Mouse (Mus musculus): ENCODE data around the gene Ankrd9.

Gene Ankrd9

DNA sequence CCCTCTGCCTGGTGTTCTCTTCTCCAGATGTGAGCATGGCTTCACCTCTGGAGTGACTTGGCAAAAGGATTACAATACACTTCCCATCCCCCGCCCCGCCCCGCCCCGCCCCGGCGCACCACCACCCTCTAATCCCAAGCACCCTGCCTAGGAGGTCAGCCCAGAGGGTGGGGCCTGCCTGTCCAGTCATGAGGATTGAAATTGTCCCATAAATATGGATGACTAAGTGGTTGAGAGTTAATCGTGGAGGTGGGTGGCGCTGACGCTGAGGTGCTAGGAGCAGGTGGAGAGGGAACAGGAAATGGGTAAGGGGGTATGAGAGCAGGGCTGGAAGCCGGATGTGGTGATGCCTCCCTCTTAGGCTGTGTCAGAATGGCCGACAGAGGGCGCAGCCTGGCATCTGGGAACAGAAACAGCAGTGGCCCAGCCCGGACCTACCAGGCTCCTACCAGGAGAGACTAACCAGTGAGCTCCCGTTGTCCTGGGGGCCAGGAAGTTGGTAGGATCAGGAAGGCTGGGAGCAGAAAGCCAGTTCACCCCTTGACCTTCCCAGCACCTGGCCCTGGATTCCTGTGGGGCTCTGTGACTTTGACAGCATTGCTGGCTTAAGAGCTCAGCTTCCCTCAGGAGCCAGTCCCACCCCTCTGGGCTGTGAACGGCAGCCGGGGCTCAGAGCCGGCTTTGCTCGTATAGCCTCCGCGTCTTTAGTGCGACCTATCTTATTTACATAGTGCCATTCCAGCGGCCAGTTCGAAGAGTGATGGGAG, 12.7 kb upstream of the Ankrd9 start:
- peak; percentile 83 to 91 for DNase-seq (ENCODE audit: inconsistent age in 2 of 2, low spot score in 1 of 2)

DNA sequence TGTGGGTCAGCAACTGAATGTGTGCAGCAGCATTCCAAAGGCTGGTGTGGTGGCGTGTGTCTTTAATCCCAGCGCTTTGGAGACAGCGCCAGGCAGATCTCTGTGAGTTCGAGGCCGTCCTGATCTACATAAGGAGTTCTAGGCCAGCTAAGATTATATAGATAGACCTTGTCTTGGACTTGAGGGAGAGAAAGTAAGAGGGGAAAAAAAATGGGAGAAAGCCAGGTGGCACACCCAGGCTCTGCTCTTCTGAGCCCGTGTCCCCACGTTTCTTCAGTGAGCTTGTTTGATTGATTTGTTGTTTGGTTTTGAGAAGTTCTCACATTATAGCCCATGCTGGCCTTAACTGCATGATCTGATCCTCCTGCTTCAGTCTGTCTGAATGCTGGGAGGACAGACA, 11.7 kb upstream of the Ankrd9 start:
- no peak for DNase-seq (ENCODE audit: inconsistent age in 2 of 2, low spot score in 1 of 2)

DNA sequence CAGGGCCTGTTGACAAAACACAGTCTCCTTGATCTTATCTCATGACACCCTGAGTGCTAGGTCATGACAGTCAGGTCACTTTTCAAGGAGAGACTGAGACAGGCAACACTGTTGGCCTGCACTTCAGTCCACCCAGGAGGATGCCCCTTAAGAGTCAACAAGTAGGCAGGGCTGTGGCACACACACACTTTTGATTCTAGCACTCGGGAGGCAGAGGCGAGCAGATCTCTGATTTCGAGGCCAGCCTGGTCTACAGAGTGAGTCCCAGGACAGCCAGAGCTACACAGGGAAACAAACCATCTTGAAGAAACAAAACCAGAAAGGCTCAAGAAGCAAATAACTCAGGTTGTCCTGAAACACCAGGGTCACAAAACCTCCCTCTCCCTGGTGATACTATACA, 10.6 kb upstream of the Ankrd9 start:
- DNase-seq (ENCODE audit: inconsistent age in 2 of 2, low spot score in 1 of 2): no peak

DNA sequence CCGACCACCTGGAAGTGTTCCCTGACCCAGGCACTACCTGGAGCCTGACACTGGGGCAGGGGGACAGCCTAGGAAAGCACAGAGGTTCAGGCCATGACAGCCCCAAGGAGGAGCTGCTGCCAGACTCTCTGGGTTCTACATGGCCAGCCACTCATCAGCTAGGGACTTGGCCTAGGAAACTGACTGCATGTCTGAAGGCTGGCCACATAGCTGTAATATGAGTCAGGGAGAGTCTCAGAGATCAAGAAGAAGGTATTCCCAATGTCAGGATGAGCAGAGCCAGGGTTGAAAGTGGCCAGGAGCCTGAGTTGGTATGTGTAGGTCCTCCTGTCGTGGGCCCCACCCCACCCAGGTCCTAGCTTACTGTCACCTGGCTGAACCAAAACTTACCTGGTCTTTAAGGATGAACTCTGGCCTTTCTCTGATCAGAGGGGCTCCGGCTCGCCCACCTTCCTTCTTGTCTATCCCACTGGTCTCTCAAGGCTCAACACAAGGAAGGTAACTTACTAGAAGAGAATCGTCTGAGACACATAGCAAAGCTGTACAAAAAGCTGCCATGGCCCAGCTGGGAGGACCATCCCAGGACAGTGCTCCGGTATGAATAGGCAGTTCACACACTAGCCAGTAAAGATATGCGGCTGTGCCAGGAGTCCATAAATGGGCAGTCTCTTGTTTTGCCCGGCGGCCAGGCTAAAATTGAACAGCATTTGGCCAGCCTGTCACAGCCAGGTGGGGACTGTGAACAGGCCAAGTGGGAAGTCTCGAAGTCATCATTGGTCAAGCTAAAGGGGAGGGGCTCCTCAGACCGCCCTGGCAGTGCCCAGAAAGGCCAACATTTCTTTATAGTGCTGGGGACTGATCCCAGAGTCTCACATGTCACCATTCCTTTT, 7.9 kb upstream of the Ankrd9 start:
- DNase-seq (ENCODE audit: inconsistent age in 2 of 2, low spot score in 1 of 2): no peak

DNA sequence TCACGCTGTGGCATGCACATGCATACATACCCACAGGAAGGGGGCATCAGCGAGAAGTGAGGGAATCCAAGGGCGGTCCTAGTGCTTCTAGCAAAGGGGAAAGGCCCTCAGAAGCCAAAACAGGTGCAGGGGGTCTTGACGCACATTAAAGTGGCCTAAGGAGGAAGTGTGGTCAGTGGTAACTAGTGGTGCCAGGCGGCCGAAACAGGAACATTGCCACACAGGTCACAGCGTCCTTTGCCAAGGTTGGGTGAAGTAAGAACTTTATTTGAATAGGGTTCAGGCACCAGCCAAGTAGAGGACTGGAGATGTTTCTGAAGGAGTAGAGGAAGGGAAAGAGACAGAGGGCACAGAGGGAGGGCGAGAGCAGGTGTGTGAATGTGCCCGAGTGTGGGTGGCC, 6.3 kb upstream of the Ankrd9 start:
- DNase-seq (ENCODE audit: inconsistent age in 2 of 2, low spot score in 1 of 2): peak in 1 of 2 experiments; percentile 66

DNA sequence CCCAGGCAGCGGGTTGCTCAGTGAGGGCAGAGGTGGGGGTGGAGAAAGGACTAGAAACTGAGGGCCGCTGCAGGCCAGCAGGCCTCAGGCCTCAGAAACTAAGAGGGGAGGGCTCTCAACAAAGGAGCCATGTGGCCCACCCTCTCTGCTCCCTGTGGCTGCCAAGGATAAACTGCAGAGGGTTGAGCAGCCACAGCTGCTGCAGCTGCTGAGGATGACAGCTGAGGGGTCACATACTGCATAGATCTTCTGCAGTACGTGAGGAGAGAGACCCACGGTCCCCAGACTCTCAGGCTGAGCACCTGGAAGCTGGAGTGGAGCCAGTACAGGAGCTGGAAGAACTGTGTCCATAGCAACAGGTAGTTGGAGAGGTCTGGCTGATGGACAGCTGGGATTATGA, 5.8 kb upstream of the Ankrd9 start:
- no peak for DNase-seq (ENCODE audit: inconsistent age in 2 of 2, low spot score in 1 of 2)

DNA sequence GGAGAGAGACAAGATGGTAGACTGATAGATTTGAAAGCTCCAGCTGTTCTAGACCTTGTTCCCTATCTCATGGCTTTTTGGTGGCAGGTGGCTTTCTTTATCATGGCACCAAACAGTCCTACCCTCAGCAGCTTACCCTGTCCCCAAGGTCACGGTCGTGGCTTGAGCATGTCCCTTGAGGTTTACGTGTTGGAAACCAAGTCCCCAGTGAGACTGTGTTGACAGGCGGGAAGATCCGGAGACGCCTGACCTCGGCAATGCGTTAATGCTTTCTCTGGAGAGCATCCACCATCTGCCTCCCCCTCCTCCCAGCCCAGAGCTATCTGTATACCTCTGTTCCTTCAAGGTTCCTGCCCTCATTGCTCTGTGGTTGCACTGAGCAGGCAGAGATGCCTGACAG, 4.9 kb upstream of the Ankrd9 start:
- no peak for DNase-seq (ENCODE audit: inconsistent age in 2 of 2, low spot score in 1 of 2)

DNA sequence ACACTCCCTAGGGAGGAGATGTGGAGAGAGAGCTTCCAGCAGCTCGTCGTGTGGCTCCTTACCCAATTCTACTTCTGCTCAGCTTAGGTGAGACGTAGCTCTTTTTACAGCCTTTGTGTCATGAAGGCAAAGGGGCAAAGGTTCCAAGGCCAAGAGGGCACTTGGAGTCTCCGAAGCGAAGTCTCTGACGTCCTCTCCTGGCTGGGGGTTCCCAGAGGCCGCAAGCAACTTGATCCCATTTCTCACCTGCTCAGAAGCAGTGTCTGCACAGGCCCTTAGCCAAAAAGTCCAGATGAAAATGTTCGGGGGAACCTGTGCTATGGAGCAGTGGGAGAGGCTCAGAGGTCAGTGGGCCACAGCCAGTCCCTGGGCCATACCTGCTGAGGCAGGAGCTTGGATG, 4.2 kb upstream of the Ankrd9 start:
- DNase-seq (ENCODE audit: inconsistent age in 2 of 2, low spot score in 1 of 2): no peak

DNA sequence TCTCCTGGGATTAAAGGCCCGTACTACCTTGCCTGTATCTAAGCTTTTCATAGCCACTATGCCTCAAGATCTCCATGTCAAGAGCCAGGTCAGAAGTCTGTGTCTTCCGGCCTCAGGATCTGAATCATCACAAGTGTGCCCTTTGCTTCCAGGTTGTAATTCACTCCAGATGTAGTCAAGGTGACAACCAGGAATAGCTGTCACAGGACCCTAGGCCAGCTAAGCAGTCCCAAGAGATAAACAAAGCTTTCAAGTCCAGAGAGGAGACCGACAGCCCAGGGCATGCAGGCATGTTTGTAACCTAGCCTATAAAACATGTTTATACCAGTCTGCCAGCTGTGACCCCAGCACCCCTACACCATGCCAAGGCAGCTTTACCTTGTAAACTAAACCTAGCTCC, 2.9 kb upstream of the Ankrd9 start:
- DNase-seq (ENCODE audit: inconsistent age in 2 of 2, low spot score in 1 of 2): peak in 1 of 2 experiments; percentile 63

DNA sequence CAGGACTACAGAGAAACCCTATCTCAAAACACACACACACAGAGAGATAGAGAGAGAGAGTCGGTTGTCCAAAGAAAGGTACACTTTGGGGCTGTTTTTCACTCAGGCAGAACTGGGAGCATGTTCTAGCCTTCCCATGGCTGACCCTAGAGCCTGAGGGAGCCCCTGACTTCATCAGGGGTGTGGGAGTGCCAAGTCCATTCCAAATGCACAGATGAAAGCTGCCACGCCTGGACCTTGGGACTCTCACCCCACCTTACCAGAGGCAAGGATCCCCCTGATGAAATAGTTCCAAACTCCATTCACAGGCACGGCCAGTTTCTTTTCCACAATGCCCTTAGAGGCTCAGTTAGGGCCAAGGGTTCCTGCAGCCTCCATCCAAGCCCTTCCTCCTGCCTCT, 968 bp upstream of the Ankrd9 start:
- DNase-seq (ENCODE audit: inconsistent age in 2 of 2, low spot score in 1 of 2): no peak

DNA sequence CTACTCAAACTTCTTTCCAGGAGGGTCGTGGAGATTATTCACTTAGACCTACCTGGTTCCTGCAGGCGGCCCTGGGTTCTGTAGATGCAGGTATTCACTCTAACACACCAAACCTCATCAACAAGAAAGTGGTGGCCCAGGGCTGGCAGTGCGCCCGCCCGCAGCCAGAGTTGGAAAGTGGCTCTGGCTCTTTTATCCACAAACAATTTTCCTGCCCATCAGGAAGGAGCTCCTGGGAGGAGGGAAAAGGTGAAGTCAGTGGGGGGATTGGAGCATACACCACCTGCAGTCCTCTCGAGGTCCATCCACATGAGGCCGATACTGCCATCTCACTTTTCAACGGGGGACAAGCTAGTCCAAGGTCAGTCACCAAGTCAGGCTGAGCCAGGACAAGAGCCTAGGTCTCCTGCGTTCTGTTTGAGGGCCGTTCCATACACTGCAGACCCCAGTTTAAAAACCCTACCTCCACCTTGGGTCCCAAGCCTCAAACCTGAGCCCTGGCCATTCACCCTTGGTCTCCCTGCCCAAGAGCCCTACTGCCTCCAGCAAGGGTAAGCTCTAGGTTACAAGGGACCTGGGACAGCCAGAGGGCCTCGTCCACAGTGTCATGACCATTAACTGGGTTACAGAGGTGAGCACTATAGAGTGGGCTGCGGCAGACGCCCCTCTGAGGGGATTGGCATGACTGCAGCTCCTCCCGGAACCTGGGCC, 789 bp downstream of the Ankrd9 start:
- DNase-seq (ENCODE audit: inconsistent age in 2 of 2, low spot score in 1 of 2): peak in 1 of 2 experiments; percentile 37

DNA sequence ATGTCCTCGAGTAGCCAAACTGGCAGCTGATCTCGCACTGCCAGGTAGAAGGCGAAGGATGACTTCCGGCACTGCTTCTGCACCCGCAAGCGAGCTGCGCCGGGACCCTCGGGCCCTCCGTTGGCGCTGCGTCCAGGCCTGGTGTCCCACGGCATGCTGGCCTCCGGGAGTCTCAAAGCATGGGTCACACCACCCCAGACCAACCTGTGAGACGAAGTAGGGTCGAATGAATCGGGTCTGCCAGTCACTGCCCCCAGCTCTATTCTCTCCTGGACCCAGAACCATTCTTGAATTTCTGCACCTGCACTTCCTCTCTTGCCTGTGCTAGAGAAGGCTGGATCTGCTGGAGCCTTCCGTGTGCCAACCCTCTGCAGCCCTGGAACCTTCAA, 1.5 kb downstream of the Ankrd9 start:
- DNase-seq (ENCODE audit: inconsistent age in 2 of 2, low spot score in 1 of 2): peak in 1 of 2 experiments; percentile 29

DNA sequence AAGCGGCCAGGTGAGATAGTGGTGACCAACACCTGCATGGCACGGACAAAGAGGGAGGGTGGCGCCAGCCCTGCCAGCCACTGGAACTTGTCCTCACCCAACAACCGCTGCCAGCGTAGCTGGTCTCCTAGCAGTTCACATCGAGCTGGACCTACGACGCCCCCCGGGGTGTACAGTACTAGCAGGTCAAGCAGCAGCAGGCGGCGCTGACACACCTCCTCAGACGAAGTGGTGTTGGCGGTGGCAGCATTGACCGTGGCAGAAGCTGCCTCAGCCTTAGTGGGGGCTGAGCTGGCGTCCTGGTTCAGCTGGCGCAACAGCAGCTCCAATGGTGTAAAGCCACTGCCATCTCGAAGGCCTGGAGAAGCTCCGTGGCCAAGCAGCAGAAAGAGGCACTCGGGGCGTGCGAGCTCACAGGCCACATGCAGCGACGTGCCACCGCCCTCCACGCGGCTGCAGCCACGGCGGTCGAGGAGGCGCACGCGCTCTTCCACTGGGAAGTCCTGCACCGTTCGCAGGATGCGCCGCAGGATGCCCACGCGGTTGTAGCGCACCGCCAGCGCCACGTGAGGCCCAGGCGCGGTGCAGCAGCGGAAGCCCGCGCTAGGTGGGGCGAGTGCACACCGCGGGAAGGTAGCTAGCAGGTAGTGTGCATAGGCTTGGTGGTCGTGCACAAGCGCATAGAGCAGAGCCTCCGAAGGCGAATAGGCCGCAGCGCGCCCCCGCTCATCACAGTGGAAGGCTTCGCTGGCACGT, 2.1 kb downstream of the Ankrd9 start:
- DNase-seq (ENCODE audit: inconsistent age in 2 of 2, low spot score in 1 of 2): peak in 1 of 2 experiments; percentile 30

DNA sequence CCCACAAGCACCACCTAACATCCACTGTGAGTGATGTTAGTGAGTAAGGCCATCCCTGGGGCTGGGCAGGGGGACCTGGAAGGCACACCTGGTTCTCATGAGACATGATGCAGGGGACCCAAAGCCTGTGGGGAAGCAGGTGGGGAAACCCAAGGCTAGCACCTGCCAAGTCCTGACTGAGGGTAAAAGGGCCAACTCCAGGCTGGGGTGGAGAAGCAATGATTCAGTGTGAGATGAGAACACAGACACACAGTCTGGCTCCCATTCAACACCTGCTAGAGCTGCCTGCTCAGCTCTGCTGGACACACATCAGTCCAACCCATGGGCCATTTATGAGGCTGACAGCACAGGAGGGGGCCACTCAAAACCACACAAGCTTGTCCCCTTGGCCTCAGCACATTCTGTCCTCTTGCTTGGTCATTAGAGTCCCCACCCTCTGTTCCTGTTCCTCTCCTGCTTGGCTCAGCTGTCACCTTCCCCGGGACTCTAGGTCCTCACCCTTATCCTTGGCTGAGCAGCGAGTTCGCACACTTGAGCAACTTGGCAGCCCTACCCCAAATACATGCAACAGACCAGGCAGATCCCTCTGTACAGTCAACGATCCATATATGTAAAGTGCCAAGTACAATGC, 2.9 kb downstream of the Ankrd9 start:
- DNase-seq (ENCODE audit: inconsistent age in 2 of 2, low spot score in 1 of 2): peak in 1 of 2 experiments; percentile 55

DNA sequence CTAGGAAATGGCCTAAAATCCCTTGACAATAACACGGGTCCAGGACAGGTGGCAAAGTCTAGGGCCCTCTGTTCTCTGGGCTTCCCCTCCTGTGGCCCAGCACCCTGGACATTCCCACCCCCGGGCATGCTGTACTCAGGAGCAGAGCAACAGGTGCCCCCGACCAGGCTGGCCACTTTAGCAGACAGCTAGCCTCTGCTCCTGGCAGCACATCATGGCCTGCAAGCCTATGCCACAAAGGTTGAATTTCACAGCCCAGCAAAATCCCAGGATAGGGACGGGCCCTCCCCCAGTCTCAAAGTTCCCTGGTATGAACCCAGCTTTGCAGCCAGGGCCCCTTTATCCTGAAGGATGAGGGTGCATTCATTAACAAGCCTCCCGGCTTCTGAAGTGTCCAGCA, 3.5 kb downstream of the Ankrd9 start:
- DNase-seq (ENCODE audit: inconsistent age in 2 of 2, low spot score in 1 of 2): no peak

DNA sequence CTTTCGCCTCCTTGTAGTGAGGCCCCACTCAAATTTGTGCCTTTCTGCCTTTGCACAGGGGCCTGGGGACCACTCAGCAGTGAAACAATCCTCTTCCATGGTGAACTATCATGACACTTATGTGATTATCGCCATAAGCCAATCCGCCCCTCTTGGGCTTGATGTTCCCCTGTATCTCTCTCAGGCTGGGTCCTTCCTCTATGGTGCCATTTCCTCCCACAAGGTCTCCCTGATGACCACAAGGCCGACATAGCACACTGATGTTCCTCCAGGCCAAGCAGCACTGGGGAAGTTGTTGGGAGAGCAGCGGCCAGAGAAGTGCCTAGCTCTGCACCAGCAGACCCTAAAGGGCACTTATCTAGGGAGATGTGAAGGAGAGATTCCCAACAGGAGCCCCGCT, 4.1 kb downstream of the Ankrd9 start:
- peak in 1 of 2 experiments; percentile 49 for DNase-seq (ENCODE audit: inconsistent age in 2 of 2, low spot score in 1 of 2)

DNA sequence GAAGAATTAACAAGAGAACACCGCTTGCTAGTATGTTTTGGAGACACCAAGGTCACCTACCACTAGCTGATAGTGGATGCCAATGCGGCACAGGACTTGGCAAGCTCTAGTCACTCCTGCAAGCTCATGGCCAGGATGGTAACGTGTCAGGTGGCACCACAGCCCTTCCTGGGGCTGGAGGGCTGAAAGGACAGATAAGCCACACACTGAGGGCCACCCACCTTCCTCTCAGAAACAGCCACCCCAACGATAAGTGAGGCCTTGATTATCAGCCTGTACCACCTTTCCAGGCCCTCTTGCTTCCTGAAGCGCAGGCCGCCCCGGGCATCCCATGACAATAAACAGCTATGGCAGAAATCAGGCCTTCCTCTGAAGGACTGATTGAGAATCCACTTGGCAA, 4.5 kb downstream of the Ankrd9 start:
- peak in 1 of 2 experiments; percentile 35 for DNase-seq (ENCODE audit: inconsistent age in 2 of 2, low spot score in 1 of 2)

DNA sequence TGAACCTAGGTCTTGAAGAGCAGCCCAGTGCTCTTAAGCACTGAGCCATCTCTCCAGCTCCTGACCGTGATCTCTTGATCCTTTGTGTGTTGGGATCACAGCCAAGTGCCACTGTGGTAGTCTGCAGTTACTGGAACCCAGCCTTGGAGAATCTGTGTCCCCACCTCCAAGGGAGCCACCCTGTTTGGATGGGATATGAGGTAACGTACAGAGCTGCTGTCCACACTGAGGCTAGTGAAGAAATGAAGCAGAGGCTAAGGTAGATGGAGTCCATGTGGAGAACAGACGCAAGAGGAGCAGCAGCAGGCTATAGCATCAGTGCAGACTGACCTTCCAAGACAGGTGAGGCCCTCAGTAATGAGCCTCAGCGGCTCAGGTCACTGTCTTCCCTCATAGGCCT, 5.0 kb downstream of the Ankrd9 start:
- DNase-seq (ENCODE audit: inconsistent age in 2 of 2, low spot score in 1 of 2): no peak

DNA sequence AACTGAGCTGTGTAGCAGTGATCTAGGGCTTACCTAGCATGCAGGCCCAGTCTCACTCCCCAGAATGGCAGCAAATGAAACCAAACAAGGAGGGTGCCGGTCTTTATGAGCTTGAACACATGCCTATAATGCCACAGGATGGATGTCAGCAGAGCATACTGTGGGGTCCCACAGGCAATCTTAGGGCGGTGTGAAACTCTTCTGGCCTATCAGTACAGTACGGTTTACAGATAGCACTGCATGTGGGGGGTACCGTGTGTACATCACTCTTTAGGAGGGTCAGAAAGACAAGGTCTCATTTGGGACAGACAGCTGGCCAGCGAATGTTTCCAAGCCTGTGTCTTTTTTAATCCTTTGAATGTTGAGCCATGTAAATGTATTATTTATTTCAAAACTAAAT, 6.9 kb downstream of the Ankrd9 start:
- no peak for DNase-seq (ENCODE audit: inconsistent age in 2 of 2, low spot score in 1 of 2)

DNA sequence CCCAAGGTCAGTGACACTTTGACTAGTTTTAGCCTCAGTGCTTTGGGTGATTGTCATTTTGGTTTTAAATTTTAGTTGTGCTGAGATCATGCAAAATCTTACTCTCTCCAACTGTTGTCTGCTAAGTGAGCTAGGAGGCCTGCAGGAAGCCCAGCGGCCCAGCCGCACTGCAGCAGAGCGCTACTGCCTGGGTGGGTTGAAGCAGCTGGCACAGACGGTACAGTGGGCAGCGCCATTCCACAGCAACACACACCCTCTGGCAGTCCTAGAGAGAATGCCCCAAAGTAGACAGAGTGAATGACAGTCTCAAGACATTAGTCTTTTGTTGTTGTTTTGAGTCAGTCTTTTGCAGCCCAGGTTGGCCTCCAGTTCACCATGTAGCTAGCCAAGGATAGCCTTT, 8.4 kb downstream of the Ankrd9 start:
- no peak for DNase-seq (ENCODE audit: inconsistent age in 2 of 2, low spot score in 1 of 2)
